Mouse (Mus musculus) intestine, postnatal 0 days (tissue): ENCODE measurements around the gene Borcs6. TPM values are rescaled to one million over a fixed set of nuclear protein-coding genes. Genes with fewer than 3 reads are reported as not detected.

Experiments used
- ATAC-seq: fragments of 200-750 bp; cut with Nextera tagmentation; 2 replicates; pipeline ENCODE4 v1.8.0; 2017; ENCODE audit warnings: mild to moderate bottlenecking, moderate TSS enrichment, moderate library complexity
- H3K27ac ChIP-seq: fragments of 300-500 bp; sonication (generic); 2 replicates; pipeline ENCODE4 v1.5.1; 2014; ENCODE audit warnings: mild to moderate bottlenecking, low read depth, low read length, moderate library complexity
- H3K27me3 ChIP-seq: fragments of 300-500 bp; sonication (generic); replicated peaks from 2 replicates; pipeline ENCODE4 v1.6.1; 2014; ENCODE audit warnings: low read length, mixed read lengths; ENCODE audit not compliant: control insufficient read depth, insufficient read depth
- H3K36me3 ChIP-seq: fragments of 300-500 bp; sonication (generic); 2 replicates; pipeline ENCODE4 v1.6.1; 2014; ENCODE audit warnings: mild to moderate bottlenecking, moderate library complexity; ENCODE audit not compliant: control insufficient read depth, insufficient read depth
- H3K4me1 ChIP-seq: fragments of 300-500 bp; sonication (generic); replicated peaks from 2 replicates; pipeline ENCODE4 v1.6.1; 2014; ENCODE audit warnings: antibody characterized with exemption, low read length, mixed read lengths; ENCODE audit not compliant: control insufficient read depth, insufficient read depth
- H3K4me2 ChIP-seq: fragments of 300-500 bp; sonication (generic); replicated peaks from 2 replicates; pipeline ENCODE4 v1.6.1; 2014; ENCODE audit warnings: low read depth, mild to moderate bottlenecking, moderate library complexity
- H3K4me3 ChIP-seq: fragments of 300-500 bp; sonication (generic); 2 replicates; pipeline ENCODE4 v1.5.1; 2014; ENCODE audit warnings: low read depth, low read length
- H3K9ac ChIP-seq: fragments of 300-500 bp; sonication (generic); 2 replicates; pipeline ENCODE4 v1.6.1; 2014; ENCODE audit warnings: mild to moderate bottlenecking, low read depth, low read length
- H3K9me3 ChIP-seq: fragments of 300-500 bp; sonication (generic); 2 replicates; pipeline ENCODE4 v1.6.1; 2016; ENCODE audit warnings: mixed run types; ENCODE audit not compliant: control insufficient read depth
- CTCF ChIP-seq: sonication (generic); IDR thresholded peaks from 2 replicates; pipeline ENCODE4 v1.5.1; 2016; ENCODE audit warnings: low read depth, mild to moderate bottlenecking, control low read depth, antibody characterized with exemption, moderate library complexity
- WGBS: fragments of 180-500 bp; shearing (Covaris S2); extraction: QIAGEN DNeasy Blood & Tissue Kit; methylation state at CpG from one replicate; pipeline ENCODE4 v1.1.7; 2014; 5-methylcytosine and 5-hydroxymethylcytosine counted together
- polyA plus RNA-seq: library from polyadenylated mRNA; unstranded; fragments of >200 nt; fragmentation: Nextera tagmentation; extraction: Ambion mirVana; gene quantifications from 2 replicates; pipeline ENCODE4 v1.2.1, GENCODE M21; 2015

Borcs6 gene
- polyA plus RNA-seq, 1 experiment from 2014 or later: 13.4 TPM

DNA sequence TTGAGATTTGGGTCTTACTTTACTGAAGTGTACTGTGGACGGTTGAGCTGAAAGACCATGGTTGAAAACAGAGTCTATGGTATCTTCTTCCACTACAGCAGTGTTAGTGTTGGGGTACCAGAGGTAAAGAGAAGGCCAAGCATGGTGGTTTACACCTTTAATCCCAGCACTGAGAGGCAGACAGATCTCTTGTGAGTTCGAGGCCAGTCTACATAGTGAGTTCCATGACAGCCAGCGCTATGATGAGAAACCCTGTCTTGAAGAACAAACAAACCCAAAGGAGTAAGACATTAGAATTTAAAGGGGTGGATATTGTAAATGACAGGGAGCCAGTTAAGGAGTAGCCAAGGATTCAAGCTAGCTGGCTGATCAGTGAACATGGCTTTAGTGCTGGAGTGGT, 42.8 kb upstream of the Borcs6 start:
- 45% methylated on average over 3 of the region's 3 CpGs for WGBS
- H3K27ac ChIP-seq: 0 out of 2 replicates have a peak overlapping the region, but pooled peaks have one; percentile 36
- no peak for TF ChIP-seq CTCF

DNA sequence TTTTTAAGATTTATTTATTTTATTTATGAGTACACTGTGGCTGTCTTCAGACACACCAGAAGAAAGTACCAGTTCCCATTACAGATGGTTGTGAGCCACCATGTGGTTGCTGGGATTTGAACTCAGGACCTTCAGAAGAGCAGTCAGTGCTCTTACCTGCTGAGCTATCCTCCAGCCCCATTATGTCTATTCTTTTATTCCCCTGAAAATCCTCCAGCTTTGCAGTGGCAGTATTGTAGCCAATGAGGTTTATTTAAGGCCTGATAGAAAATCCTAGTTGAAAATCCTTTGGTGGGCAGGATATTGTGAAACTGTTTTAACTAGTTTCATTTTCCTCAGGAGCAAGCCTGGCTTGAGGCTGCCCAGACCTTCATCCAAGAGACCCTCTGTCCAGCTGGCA, 38.8 kb upstream of the Borcs6 start:
- peaks cover 39% of the 10 kb centered on the region for H3K36me3 ChIP-seq
- no peak overlapping the region for H3K4me2 ChIP-seq
- H3K9me3 ChIP-seq: no peaks in the 10 kb centered on the region
- H3K27ac ChIP-seq: no peak overlapping the region
- ATAC-seq: no peak
- no peak overlapping the region for H3K4me3 ChIP-seq
- no peaks in the 10 kb centered on the region for H3K27me3 ChIP-seq
- TF ChIP-seq CTCF: no peak
- no peak overlapping the region for H3K9ac ChIP-seq
- H3K4me1 ChIP-seq: 0 out of 2 replicates have a peak, but pooled peaks cover 5% of the 10 kb centered on the region

More for the DNA sequence above, 42.8 kb upstream of the Borcs6 start:
- peak overlapping the region; percentile 74 for H3K4me2 ChIP-seq
- peak overlapping the region; percentile 57 for H3K4me3 ChIP-seq
- H3K9me3 ChIP-seq: no peaks in the 10 kb centered on the region
- 0 out of 2 replicates have a peak, but pooled peaks cover 5% of the 10 kb centered on the region for H3K4me1 ChIP-seq
- H3K9ac ChIP-seq: peak overlapping the region; percentile 63; the same call in 1 of the 2 replicates
- H3K27me3 ChIP-seq: no peaks in the 10 kb centered on the region
- ATAC-seq: no peak
- H3K36me3 ChIP-seq: peaks cover under 1% of the 10 kb centered on the region; the same call in 1 of the 2 replicates

DNA sequence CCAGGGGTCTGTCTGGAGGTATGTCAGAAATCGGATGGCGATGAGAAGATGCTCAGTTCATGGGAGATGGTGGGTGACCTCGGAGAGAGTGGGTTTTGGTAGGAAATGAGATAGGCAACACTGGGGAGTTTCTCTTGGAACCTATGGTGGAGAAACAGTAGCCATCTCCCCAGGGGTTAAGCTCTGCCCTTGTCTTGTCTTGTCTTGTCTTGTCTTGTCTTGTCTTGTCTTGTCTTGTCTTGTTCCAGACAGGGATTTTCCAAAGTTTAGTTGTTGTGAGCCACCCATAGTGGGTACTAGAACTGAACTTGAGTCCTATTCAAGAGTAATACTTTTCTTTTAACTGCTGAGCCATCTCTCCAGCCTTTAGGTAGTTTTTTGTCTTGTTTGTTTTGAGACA, 33.0 kb upstream of the Borcs6 start:
- Histone ChIP-seq H3K4me3 (no peak overlapping the region), H3K36me3 (peaks cover 91% of the 10 kb centered on the region), H3K4me2 (no peak overlapping the region), H3K9ac (no peak overlapping the region), H3K27me3 (no peaks in the 10 kb centered on the region), H3K4me1 (no peaks in the 10 kb centered on the region), H3K9me3 (no peaks in the 10 kb centered on the region), H3K27ac (no peak overlapping the region)
- WGBS: 92% methylated on average over 3 of the region's 3 CpGs
- ATAC-seq: no peak
- no peak for TF ChIP-seq CTCF

DNA sequence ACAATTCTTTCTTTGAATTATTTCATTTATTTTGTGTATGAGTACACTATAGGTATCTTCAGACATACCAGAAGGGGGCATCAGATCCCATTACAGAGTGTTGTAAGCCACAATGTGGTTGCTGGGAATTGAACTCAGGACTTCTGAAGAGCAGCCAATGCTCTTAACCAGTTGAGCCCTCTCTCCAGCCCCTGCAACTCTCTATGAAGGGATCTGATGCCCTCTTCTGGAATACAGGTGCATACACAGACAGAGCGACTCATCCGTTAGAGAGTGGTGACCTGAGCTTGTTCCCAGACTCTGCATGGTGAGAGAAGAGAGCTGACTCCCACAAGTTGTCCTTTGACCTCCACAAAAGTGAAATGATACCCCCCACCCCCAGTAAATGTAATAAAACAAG, 30.7 kb upstream of the Borcs6 start:
- no peaks in the 10 kb centered on the region for H3K27me3 ChIP-seq
- peaks cover 81% of the 10 kb centered on the region for H3K36me3 ChIP-seq

DNA sequence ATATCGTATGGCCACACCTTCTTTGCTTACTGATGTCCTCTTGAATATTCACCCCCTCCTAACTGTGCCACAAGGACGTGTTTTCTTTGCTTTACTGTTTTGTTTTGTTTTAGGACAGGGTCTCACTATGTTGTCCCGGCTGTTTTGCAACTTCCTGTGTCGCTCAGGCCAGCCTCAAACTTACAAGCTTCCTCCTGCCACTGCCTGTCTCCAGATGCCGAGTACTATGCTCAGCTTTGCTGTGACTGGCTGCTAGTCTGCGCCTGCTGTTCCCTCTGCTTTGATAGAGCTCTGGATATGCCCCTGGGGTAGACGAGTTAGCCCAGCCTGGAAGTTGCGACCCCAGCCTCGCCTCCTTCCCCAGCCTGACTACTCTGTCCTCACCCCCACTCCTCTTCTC, 26.0 kb upstream of the Borcs6 start:
- no peaks in the 10 kb centered on the region for H3K9me3 ChIP-seq
- H3K27me3 ChIP-seq: no peaks in the 10 kb centered on the region
- WGBS: 73% methylated on average over 9 of the region's 9 CpGs
- no peak for ATAC-seq
- no peak overlapping the region for H3K27ac ChIP-seq
- H3K4me3 ChIP-seq: no peak overlapping the region
- peaks cover 2% of the 10 kb centered on the region; the same call in 1 of the 2 replicates for H3K4me1 ChIP-seq
- peaks cover 40% of the 10 kb centered on the region for H3K36me3 ChIP-seq
- H3K4me2 ChIP-seq: no peak overlapping the region
- H3K9ac ChIP-seq: no peak overlapping the region
- TF ChIP-seq CTCF: no peak

More for the DNA sequence above, 30.7 kb upstream of the Borcs6 start:
- ATAC-seq: 0 out of 2 replicates have a peak, but pooled peaks have one; percentile 45
- WGBS: 72% methylated on average over 2 of the region's 2 CpGs
- no peak overlapping the region for H3K4me3 ChIP-seq
- TF ChIP-seq CTCF: peak; percentile 60
- H3K27ac ChIP-seq: no peak overlapping the region
- H3K4me2 ChIP-seq: no peak overlapping the region
- H3K9me3 ChIP-seq: no peaks in the 10 kb centered on the region
- no peaks in the 10 kb centered on the region for H3K4me1 ChIP-seq
- H3K9ac ChIP-seq: no peak overlapping the region

DNA sequence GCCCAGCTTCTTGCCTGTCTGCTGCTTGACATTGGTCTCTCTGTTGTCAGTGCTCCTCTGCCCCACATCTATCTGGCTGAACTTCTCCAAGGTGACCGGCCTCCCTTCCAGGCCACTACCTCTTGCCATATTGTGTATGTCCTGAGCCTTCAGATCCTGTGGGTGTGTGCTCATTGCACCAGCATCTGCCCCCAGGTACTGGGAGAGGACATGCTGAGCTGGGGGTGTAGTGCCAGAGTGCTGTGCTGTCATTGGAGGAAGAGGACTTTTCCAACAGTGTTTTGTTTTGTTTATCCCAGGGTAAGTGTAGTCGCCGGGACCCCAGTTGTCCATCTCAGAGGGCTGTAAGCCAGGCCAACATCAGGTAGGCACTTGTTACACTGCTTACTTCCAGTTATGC, 24.9 kb upstream of the Borcs6 start:
- 92% methylated on average over 3 of the region's 3 CpGs for WGBS
- no peak for TF ChIP-seq CTCF

More for the DNA sequence above, 24.9 kb upstream of the Borcs6 start:
- Histone ChIP-seq H3K27me3 (no peaks in the 10 kb centered on the region), H3K4me1 (peaks cover 10% of the 10 kb centered on the region; the same call in 1 of the 2 replicates), H3K4me2 (no peak overlapping the region), H3K27ac (no peak overlapping the region), H3K9me3 (no peaks in the 10 kb centered on the region), H3K9ac (no peak overlapping the region), H3K4me3 (no peak overlapping the region), H3K36me3 (peaks cover 31% of the 10 kb centered on the region)
- no peak for ATAC-seq
